Mouse (Mus musculus): ENCODE measurements around the gene Grin3b. TPM values are rescaled to one million over a fixed set of nuclear protein-coding genes. Genes with fewer than 3 reads are reported as not detected.

Grin3b gene
- polyA plus RNA-seq, 1 experiment, result not detected

DNA sequence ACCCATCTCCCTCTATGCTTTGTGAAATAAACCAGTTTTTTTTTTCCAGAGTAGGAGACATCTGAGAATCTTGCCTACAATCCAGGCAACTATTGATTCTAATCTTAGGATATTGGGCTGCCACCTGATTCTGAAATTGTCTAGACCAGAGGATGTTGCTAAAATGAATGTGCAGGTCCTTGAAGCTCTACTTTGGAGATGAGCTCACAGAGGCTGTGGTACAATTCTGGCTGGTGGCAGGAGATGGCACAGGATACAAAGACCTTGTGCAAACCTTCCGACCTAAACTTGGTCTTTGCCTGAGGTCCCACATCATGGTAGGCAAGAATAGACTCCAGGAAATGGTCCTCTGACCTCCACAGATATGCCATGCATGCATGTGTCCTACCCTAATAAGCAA lies 25.1 kb downstream of the Grin3b start:
- no peaks in the 10 kb centered on the region for H3K27me3 ChIP-seq (ENCODE audit: control insufficient read depth, insufficient read depth, low read length)
- H3K4me1 ChIP-seq (ENCODE audit: control insufficient read depth, insufficient read depth, insufficient read length, low read length), result peaks cover 16% of the 10 kb centered on the region
- TF ChIP-seq CTCF (IDR thresholded peaks at IDR 0.05; ENCODE audit: extremely low read depth, insufficient read length, insufficient replicate concordance, low read depth, low read length) (no peak), POLR2A (IDR thresholded peaks at IDR 0.05; ENCODE audit: low read depth, low read length) (no peak)
- 68% methylated on average over 1 of the region's 1 CpGs for WGBS
- no peak overlapping the region for H3K27ac ChIP-seq (ENCODE audit: insufficient read depth, low read depth, low read length)
- peaks cover 9% of the 10 kb centered on the region; the same call in 1 of the 2 replicates for H3K36me3 ChIP-seq (ENCODE audit: control insufficient read depth, insufficient read depth, low read length)
- no peak overlapping the region for H3K4me3 ChIP-seq (ENCODE audit: low read depth, low read length)

DNA sequence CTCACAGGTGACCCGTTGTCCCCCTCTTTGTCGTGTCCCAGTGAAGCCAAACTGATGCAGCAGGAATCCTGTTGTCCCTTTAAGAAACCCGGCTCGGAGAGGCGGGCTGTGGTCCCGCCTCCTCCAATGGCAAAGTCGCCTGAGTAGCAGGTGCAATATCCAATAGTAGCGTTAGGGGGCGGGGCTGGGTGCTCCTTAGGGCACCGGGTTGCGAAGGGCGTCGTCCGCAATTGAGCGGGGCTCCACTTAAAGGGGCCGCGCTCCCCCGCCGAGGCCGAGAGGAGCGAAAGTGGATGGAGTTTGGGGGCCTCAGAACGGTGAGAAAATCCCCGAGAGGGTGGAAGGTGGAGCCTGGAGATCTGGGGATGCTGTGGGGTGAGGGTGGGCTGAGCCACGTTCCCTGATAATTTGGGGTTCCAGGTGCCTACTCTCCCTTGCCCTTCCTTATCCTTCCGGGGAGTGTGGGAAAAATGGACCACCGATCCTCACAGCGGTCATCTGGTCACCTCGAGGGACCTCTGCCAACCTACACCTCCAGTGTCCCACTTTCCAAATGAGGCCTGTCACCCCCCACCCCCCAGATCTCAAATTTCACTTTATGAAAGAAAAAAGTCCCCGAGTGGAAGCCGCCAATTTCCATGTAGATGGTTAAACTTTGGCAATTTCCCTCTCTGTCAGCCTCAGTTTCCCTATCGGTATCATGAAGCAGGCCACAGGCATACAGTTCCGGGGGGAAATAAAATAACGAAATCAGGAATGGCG lies 25.9 kb downstream of the Grin3b start, which contains the start of gene Abca7:
Gene Abca7, plus strand, starts transcription at position 223 of the 762 bp plus-strand sequence.
- WGBS, result under 1% methylated on average over 34 of the region's 34 CpGs
- peak within 1 kb of the TSS; percentile 42 for H3K27ac ChIP-seq (ENCODE audit: insufficient read depth, low read depth, low read length)

GRCm38 (mm10) chr10:79997034-79997760 lies 26.7 kb downstream of the Grin3b start:
- TF ChIP-seq POLR2A (IDR thresholded peaks at IDR 0.05; ENCODE audit: low read depth, low read length) (peak; percentile 37; the same call in 1 of the 2 replicates), CTCF (IDR thresholded peaks at IDR 0.05; ENCODE audit: extremely low read depth, insufficient read length, insufficient replicate concordance, low read depth, low read length) (no peak)
- peaks cover 16% of the 10 kb centered on the region for H3K4me1 ChIP-seq (ENCODE audit: control insufficient read depth, insufficient read depth, insufficient read length, low read length)
- H3K4me3 ChIP-seq (ENCODE audit: low read depth, low read length), result peak overlapping the region; percentile 81
- peaks cover 10% of the 10 kb centered on the region; the same call in 1 of the 2 replicates for H3K36me3 ChIP-seq (ENCODE audit: control insufficient read depth, insufficient read depth, low read length)
- H3K27ac ChIP-seq (ENCODE audit: insufficient read depth, low read depth, low read length), result peak overlapping the region; percentile 42; the same call in 1 of the 2 replicates
- H3K27me3 ChIP-seq (ENCODE audit: control insufficient read depth, insufficient read depth, low read length), result no peaks in the 10 kb centered on the region
- 2% methylated on average over 35 of the region's 35 CpGs for WGBS

More for the DNA sequence above, 25.9 kb downstream of the Grin3b start, which contains the start of gene Abca7:
- no peaks in the 10 kb centered on the region for H3K27me3 ChIP-seq (ENCODE audit: control insufficient read depth, insufficient read depth, low read length)
- H3K36me3 ChIP-seq (ENCODE audit: control insufficient read depth, insufficient read depth, low read length), result peaks cover 10% of the 10 kb centered on the region; the same call in 1 of the 2 replicates
- no peak for TF ChIP-seq CTCF (IDR thresholded peaks at IDR 0.05; ENCODE audit: extremely low read depth, insufficient read length, insufficient replicate concordance, low read depth, low read length)
- TF ChIP-seq POLR2A (IDR thresholded peaks at IDR 0.05; ENCODE audit: low read depth, low read length), result no peak
- peaks cover 16% of the 10 kb centered on the region for H3K4me1 ChIP-seq (ENCODE audit: control insufficient read depth, insufficient read depth, insufficient read length, low read length)
- peak within 1 kb of the TSS; percentile 81 for H3K4me3 ChIP-seq (ENCODE audit: low read depth, low read length)

GRCm38 (mm10) chr10:79997819-79998218 lies 27.3 kb downstream of the Grin3b start:
- Histone ChIP-seq H3K27ac (ENCODE audit: insufficient read depth, low read depth, low read length) (no peak overlapping the region), H3K36me3 (ENCODE audit: control insufficient read depth, insufficient read depth, low read length) (peaks cover 7% of the 10 kb centered on the region; the same call in 1 of the 2 replicates), H3K4me3 (ENCODE audit: low read depth, low read length) (peak overlapping the region; percentile 81), H3K27me3 (ENCODE audit: control insufficient read depth, insufficient read depth, low read length) (no peaks in the 10 kb centered on the region), H3K4me1 (ENCODE audit: control insufficient read depth, insufficient read depth, insufficient read length, low read length) (peaks cover 16% of the 10 kb centered on the region)
- TF ChIP-seq POLR2A (IDR thresholded peaks at IDR 0.05; ENCODE audit: low read depth, low read length) (no peak), CTCF (IDR thresholded peaks at IDR 0.05; ENCODE audit: extremely low read depth, insufficient read length, insufficient replicate concordance, low read depth, low read length) (no peak)
- 17% methylated on average over 15 of the region's 15 CpGs for WGBS

GRCm38 (mm10) chr10:80001945-80002344 lies 31.4 kb downstream of the Grin3b start:
- Histone ChIP-seq H3K4me1 (ENCODE audit: control insufficient read depth, insufficient read depth, insufficient read length, low read length) (peaks cover 18% of the 10 kb centered on the region), H3K4me3 (ENCODE audit: low read depth, low read length) (no peak overlapping the region), H3K27me3 (ENCODE audit: control insufficient read depth, insufficient read depth, low read length) (no peaks in the 10 kb centered on the region), H3K27ac (ENCODE audit: insufficient read depth, low read depth, low read length) (no peak overlapping the region), H3K36me3 (ENCODE audit: control insufficient read depth, insufficient read depth, low read length) (peaks cover 17% of the 10 kb centered on the region)
- WGBS, result 78% methylated on average over 9 of the region's 9 CpGs
- no peak for TF ChIP-seq CTCF (IDR thresholded peaks at IDR 0.05; ENCODE audit: extremely low read depth, insufficient read length, insufficient replicate concordance, low read depth, low read length)
- no peak for TF ChIP-seq POLR2A (IDR thresholded peaks at IDR 0.05; ENCODE audit: low read depth, low read length)

GRCm38 (mm10) chr10:80002829-80003228 lies 32.3 kb downstream of the Grin3b start:
- Histone ChIP-seq H3K4me1 (ENCODE audit: control insufficient read depth, insufficient read depth, insufficient read length, low read length) (peaks cover 13% of the 10 kb centered on the region), H3K4me3 (ENCODE audit: low read depth, low read length) (no peak overlapping the region), H3K27ac (ENCODE audit: insufficient read depth, low read depth, low read length) (no peak overlapping the region), H3K27me3 (ENCODE audit: control insufficient read depth, insufficient read depth, low read length) (no peaks in the 10 kb centered on the region), H3K36me3 (ENCODE audit: control insufficient read depth, insufficient read depth, low read length) (peaks cover 23% of the 10 kb centered on the region)
- no peak for TF ChIP-seq POLR2A (IDR thresholded peaks at IDR 0.05; ENCODE audit: low read depth, low read length)
- no peak for TF ChIP-seq CTCF (IDR thresholded peaks at IDR 0.05; ENCODE audit: extremely low read depth, insufficient read length, insufficient replicate concordance, low read depth, low read length)
- 78% methylated on average over 21 of the region's 21 CpGs for WGBS

Measured in small intestine, adult 2 months (tissue).